Mouse (Mus musculus) hindbrain, embryonic 16.5 days (tissue): ENCODE data around the gene Copz1. TPM values are rescaled to one million over a fixed set of nuclear protein-coding genes. Genes with fewer than 3 reads are reported as not detected.
"Not testable (repeated sequence)": the region's sequence is repeated elsewhere in the genome, so short reads cannot be mapped to it uniquely, and the experiment has no call there.

Experiments used
- ATAC-seq: fragments of 200-750 bp; cut with Nextera tagmentation; 2 replicates; pipeline ENCODE4 v1.8.0; 2017; ENCODE audit warnings: moderate TSS enrichment, moderate library complexity
- H3K27ac ChIP-seq: fragments of 300-500 bp; sonication (generic); 2 replicates; pipeline ENCODE4 v1.5.1; 2014; ENCODE audit warnings: low read depth, mild to moderate bottlenecking, control low read depth, low read length, moderate library complexity
- H3K27me3 ChIP-seq: fragments of 300-500 bp; sonication (generic); replicated peaks from 2 replicates; pipeline ENCODE4 v1.6.1; 2014; ENCODE audit warnings: low read length; ENCODE audit not compliant: control insufficient read depth, insufficient read depth
- H3K36me3 ChIP-seq: fragments of 300-500 bp; sonication (generic); 2 replicates; pipeline ENCODE4 v1.6.1; 2014; ENCODE audit warnings: mild to moderate bottlenecking, low read length, moderate library complexity, mixed read lengths; ENCODE audit not compliant: control insufficient read depth, insufficient read depth
- H3K4me1 ChIP-seq: fragments of 300-500 bp; sonication (generic); 2 replicates; pipeline ENCODE4 v1.6.1; 2014; ENCODE audit warnings: low read depth, low read length; ENCODE audit not compliant: control insufficient read depth, insufficient read depth
- H3K4me2 ChIP-seq: fragments of 300-500 bp; sonication (generic); 2 replicates; pipeline ENCODE4 v1.6.1; 2014; ENCODE audit warnings: mild to moderate bottlenecking, low read length, control low read depth, moderate library complexity
- H3K4me3 ChIP-seq: fragments of 300-500 bp; sonication (generic); 2 replicates; pipeline ENCODE4 v1.5.1; 2014; ENCODE audit warnings: mild to moderate bottlenecking, low read length, control low read depth, moderate library complexity
- H3K9ac ChIP-seq: fragments of 300-500 bp; sonication (generic); 2 replicates; pipeline ENCODE4 v1.6.1; 2014; ENCODE audit warnings: low read depth, mild to moderate bottlenecking, control low read depth, low read length, moderate library complexity
- H3K9me3 ChIP-seq: fragments of 300-500 bp; sonication (generic); 2 replicates; pipeline ENCODE4 v1.6.1; 2014; ENCODE audit warnings: mild to moderate bottlenecking, low read length, moderate library complexity; ENCODE audit not compliant: control insufficient read depth
- WGBS: fragments of 180-500 bp; shearing (Covaris S2); extraction: QIAGEN DNeasy Blood & Tissue Kit; methylation state at CpG from one replicate; pipeline ENCODE4 v1.1.7; 2014; 5-methylcytosine and 5-hydroxymethylcytosine counted together
- polyA plus RNA-seq: library from polyadenylated mRNA; unstranded; fragments of >200 nt; fragmentation: Nextera tagmentation; extraction: Ambion mirVana; gene quantifications from 2 replicates; pipeline ENCODE4 v1.2.1, GENCODE M21; 2015

Gene Copz1
- polyA plus RNA-seq, 1 experiment from 2014 or later: 207 TPM

DNA sequence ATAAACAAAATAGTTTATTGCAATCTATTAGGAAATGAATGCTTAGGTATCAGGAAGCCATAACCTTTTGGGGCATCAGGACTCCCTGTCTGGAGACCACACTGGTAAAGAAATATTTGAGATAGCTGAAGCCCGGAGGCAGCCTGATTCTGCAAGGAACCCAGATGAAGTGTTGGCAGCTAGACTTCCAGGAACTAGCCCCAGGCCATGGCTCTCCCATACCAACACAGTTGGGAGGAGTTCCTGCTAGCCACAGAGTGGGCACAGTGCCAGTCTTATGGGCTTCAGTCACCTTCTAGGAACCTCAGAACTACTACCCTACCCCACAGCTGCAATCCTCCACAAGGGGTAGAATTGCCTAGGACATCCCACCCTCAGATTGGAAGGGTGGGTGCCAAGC, 12.5 kb upstream of the Copz1 start:
- Histone ChIP-seq H3K9ac (no peak overlapping the region), H3K27me3 (peaks cover 4% of the 10 kb centered on the region), H3K36me3 (no peaks in the 10 kb centered on the region), H3K4me3 (no peak overlapping the region), H3K4me1 (peaks cover 5% of the 10 kb centered on the region), H3K4me2 (no peak overlapping the region), H3K9me3 (no peaks in the 10 kb centered on the region), H3K27ac (no peak overlapping the region)
- no peak for ATAC-seq
- WGBS: 67% methylated on average over 1 of the region's 1 CpGs

DNA sequence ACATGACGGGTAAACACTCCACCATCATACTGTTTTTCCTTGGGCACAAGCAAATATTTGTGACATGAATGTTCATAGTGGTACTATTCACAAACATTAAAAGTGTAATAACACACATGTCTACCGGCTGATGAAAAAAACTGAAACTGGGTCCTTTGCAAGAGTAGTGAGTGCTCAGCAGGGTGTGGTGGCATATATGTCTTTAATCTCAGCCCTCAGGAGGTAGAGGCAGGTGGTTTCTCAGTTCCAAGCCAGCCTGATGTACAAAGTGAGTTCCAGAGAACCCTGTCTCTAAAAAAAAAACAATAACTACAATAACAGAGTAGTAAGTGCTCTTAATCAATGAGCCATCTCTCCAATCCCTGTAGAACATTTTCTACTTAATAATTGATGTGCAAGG, 7.7 kb upstream of the Copz1 start:
- H3K4me3 ChIP-seq: no peak overlapping the region
- no peaks in the 10 kb centered on the region for H3K27me3 ChIP-seq
- no peak overlapping the region for H3K27ac ChIP-seq
- H3K4me1 ChIP-seq: no peaks in the 10 kb centered on the region
- H3K4me2 ChIP-seq: no peak overlapping the region
- no peaks in the 10 kb centered on the region for H3K9me3 ChIP-seq
- 89% methylated on average over 2 of the region's 2 CpGs for WGBS
- no peaks in the 10 kb centered on the region for H3K36me3 ChIP-seq
- ATAC-seq: no peak
- no peak overlapping the region for H3K9ac ChIP-seq

DNA sequence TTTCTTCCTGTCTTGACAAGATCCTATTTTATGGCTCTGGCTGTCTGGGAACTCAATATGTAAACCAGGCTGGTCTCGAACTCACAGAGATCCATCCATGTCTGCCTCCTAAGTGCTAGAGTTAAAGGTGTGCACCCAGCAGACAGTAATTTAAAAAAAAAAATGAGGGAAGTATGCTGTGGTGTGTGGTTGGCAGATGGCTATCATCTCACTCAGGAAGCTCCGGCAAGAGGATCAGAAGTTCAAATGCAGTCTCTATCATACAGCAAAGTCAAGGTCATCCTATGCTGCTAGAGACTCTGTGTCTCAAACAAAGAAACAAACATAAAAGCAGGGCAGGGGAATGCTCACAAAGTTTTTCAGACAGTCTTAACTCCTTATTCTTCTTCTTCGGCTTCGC, 3.6 kb upstream of the Copz1 start:
- H3K9me3 ChIP-seq: no peaks in the 10 kb centered on the region
- no peak overlapping the region for H3K4me2 ChIP-seq
- no peak for ATAC-seq
- no peak overlapping the region for H3K4me3 ChIP-seq
- no peak overlapping the region for H3K27ac ChIP-seq
- no peaks in the 10 kb centered on the region for H3K27me3 ChIP-seq
- peaks cover 6% of the 10 kb centered on the region for H3K4me1 ChIP-seq
- H3K36me3 ChIP-seq: no peaks in the 10 kb centered on the region
- no peak overlapping the region for H3K9ac ChIP-seq
- 86% methylated on average over 4 of the region's 4 CpGs for WGBS

DNA sequence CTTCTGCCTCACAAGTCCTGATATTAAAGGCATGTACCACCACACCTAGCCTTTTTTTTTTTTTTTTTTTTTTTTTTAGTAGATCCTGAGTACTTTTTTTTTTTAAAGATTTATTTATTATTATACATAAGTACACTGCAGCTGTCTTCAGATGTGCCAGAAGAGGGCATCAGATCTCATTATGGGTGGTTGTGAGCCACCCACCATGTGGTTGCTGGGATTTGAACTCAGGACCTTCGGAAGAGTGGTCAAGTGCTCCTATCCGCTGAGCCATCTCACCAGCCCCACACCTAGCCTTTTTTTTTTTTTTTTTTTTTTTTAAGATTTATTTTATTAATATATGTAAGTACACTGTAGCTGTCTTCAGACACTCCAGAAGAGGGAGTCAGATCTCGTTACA, 3.4 kb downstream of the Copz1 start:
- H3K4me1 ChIP-seq: peaks cover 14% of the 10 kb centered on the region
- H3K9ac ChIP-seq, H3K4me3 ChIP-seq, H3K9me3 ChIP-seq, H3K4me2 ChIP-seq, ATAC-seq, H3K27me3 ChIP-seq, H3K36me3 ChIP-seq, H3K27ac ChIP-seq: not testable (repeated sequence)
- 90% methylated on average over 3 of the region's 3 CpGs for WGBS

DNA sequence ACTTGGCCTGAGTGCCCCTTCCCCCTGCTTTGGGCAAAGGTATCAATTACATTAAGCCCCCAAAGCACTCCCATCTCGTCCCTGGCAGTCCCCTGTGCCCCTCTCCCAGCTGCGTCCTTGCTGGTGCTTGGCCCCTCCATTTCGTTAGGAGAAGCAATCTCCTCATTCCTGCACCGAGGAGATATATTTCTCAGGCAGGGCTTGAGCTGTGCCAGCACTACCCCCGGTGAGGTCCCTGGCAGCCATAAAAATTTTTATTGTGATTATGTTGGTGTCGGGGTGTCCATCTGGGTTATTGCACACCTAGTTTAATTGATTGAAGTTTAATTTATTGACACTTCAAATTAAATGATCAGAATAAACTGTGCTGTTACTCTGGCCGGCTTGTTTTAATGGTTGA, 5.4 kb downstream of the Copz1 start:
- Histone ChIP-seq H3K4me1 (peaks cover 14% of the 10 kb centered on the region), H3K27ac (no peak overlapping the region), H3K9ac (no peak overlapping the region), H3K36me3 (no peaks in the 10 kb centered on the region), H3K4me2 (no peak overlapping the region), H3K9me3 (no peaks in the 10 kb centered on the region), H3K27me3 (no peaks in the 10 kb centered on the region), H3K4me3 (no peak overlapping the region)
- WGBS: 54% methylated on average over 7 of the region's 7 CpGs
- no peak for ATAC-seq

DNA sequence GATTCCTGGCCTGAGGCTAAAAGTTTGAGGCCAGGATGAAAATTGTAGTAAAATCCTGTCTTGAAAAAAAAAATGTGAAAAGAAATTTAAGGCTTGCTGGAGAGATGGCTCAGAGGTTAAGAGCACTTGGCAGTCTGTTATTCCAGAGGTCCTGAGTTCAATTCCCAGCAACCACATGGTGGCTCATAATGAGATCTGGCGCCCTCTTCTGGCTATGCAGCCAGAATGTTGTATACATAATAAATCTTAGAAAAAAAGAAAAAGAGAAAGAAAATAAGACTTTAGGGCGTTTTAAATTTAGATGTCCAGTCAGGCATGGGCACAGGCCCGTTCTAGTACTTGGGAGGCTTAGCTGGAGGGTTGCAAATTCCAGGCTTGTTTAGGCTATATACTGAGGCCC, 7.2 kb downstream of the Copz1 start:
- no peak for ATAC-seq
- no peaks in the 10 kb centered on the region for H3K9me3 ChIP-seq
- no peak overlapping the region for H3K4me2 ChIP-seq
- no peak overlapping the region for H3K9ac ChIP-seq
- 0 out of 2 replicates have a peak, but pooled peaks cover under 1% of the 10 kb centered on the region for H3K4me1 ChIP-seq
- WGBS: 56% methylated on average over 3 of the region's 3 CpGs
- no peak overlapping the region for H3K4me3 ChIP-seq
- no peaks in the 10 kb centered on the region for H3K27me3 ChIP-seq
- H3K36me3 ChIP-seq: no peaks in the 10 kb centered on the region
- no peak overlapping the region for H3K27ac ChIP-seq

DNA sequence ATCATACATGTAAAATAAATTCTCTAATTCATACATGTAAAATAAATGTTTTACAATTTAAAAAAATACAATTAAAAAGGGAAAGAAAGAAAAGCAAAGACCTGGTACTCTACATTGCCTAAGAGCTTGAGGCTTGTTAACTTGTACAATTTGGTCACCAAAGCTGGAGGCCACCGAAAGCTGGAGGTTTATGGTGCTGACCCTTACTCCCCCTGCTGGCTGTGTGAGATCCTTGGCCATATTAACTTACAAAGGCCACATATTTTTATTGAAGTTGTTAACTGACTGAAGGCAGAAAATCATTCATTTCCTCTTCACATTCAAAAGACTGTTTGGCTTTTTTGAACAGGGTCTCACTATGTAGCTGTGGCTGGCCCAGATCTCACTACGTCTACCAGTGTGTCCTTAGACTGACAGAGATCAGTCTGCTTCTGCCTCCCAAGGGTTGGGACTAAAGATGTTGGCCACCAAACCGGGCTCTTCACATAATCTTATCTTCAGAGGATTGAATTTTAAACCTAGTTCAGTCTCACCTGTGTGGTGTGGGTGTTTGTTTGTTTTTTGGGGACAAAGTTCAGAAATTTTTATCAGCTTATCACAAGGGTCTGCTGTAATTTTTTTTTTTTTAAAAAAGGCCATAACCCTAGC, 8.4 kb downstream of the Copz1 start:
- no peak for ATAC-seq
- Histone ChIP-seq H3K4me3 (no peak overlapping the region), H3K27ac (no peak overlapping the region), H3K4me2 (no peak overlapping the region), H3K27me3 (no peaks in the 10 kb centered on the region), H3K4me1 (peaks cover 4% of the 10 kb centered on the region), H3K9me3 (no peaks in the 10 kb centered on the region), H3K9ac (no peak overlapping the region), H3K36me3 (no peaks in the 10 kb centered on the region)
- 75% methylated on average over 3 of the region's 3 CpGs for WGBS

DNA sequence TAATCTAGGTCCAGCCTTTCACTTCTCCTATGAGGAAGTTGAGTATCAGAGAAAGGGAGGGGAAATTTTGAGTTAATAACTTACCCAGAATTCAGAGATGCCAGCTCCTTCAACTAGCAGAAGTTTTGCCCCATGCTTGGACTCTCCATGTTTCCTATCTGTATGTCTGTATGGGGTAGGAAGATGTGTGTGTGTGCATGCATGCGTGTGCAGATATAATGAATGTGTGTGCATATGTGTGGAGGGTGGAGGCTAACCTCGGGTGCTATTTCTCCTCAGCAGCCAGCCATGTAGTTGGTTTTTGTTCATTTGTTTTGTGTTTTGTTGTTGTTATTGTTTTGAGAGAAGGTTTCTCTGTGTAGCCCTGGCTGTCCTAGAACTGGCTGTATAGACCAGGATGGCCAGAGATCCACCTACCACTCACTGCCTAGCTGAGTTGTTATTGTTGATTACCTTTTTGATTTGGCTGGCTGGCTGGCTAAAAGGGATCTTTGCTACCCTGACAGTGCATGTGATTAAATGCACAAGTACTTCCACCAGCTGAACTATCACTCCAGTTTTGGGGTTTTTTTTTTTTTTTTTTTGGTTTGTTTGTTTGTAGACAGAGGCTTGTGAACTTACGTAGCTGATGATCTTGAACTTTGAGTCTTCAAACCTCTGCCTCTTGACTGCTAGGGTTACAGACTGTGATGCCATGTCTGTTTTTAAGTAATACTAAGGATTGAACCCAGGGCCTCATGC, 9.1 kb downstream of the Copz1 start:
- H3K9ac ChIP-seq: no peak overlapping the region
- no peak for ATAC-seq
- H3K9me3 ChIP-seq: no peaks in the 10 kb centered on the region
- H3K4me3 ChIP-seq: no peak overlapping the region
- no peak overlapping the region for H3K4me2 ChIP-seq
- H3K36me3 ChIP-seq: no peaks in the 10 kb centered on the region
- no peaks in the 10 kb centered on the region for H3K27me3 ChIP-seq
- WGBS: 90% methylated on average over 3 of the region's 3 CpGs
- H3K4me1 ChIP-seq: peaks cover 4% of the 10 kb centered on the region
- no peak overlapping the region for H3K27ac ChIP-seq

DNA sequence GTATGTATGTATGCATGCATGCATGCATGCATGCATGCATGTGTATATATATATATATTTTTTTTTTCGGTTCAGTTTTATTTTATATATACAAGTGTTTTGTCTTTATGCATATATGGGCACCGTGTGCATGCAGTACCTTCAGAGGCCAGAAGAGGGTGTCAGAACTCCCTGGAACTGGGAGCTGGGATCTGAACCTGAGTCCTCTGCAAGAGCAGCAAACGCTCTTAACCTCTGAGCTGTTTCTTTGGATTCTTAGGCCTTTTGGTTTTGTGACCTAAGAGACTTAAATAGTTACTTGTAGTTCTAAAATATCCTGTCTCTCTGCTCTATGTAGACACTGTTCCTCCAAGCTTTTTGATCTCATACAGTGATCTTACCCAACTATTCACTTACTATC, 11.6 kb downstream of the Copz1 start:
- no peak for ATAC-seq
- no peaks in the 10 kb centered on the region for H3K36me3 ChIP-seq
- H3K9ac ChIP-seq: no peak overlapping the region
- peaks cover 4% of the 10 kb centered on the region for H3K4me1 ChIP-seq
- H3K4me3 ChIP-seq: no peak overlapping the region
- no peak overlapping the region for H3K4me2 ChIP-seq
- H3K27ac ChIP-seq: no peak overlapping the region
- no peaks in the 10 kb centered on the region for H3K27me3 ChIP-seq
- WGBS: 53% methylated on average over 3 of the region's 3 CpGs
- no peaks in the 10 kb centered on the region for H3K9me3 ChIP-seq
